Mouse (Mus musculus): ENCODE data around the gene Rps6kb2. TPM values are rescaled to one million over a fixed set of nuclear protein-coding genes. Genes with fewer than 3 reads are reported as not detected.

The Rps6kb2 gene
- polyA plus RNA-seq, 1 experiment from 2014 or later: 61.6 TPM

DNA sequence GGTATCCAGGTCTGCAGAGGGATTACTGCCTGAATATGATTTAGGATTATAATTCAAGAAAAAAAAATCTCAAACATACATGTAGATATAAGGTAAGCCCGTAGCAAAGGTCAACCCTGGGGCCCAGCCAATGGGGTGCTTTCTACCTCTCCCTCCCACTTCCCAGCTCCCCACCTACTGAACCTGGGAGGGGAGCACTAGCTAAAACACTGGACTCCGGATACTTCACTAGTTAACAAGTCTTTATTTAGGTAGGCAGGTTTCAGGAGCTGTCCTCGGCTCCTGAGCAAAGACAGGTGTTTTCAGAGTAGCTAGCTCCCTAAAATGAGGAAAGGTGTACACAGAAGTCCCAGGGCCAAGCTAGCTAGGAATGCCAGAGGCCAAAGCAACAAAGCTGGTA is 946 bp upstream of the Rps6kb2 start:
- H3K9me3 ChIP-seq: no peaks in the 10 kb centered on the region
- WGBS: 85% methylated on average over 3 of the region's 3 CpGs
- H3K4me3 ChIP-seq: no peak overlapping the region
- H3K27ac ChIP-seq: peak overlapping the region; percentile 91; the same call in 1 of the 2 replicates
- ATAC-seq (ENCODE audit: low FRiP score): no peak
- peaks cover 25% of the 10 kb centered on the region for H3K36me3 ChIP-seq
- no peaks in the 10 kb centered on the region for H3K27me3 ChIP-seq
- H3K4me2 ChIP-seq: peak overlapping the region; percentile 97; the same call in 1 of the 2 replicates
- peaks cover 29% of the 10 kb centered on the region for H3K4me1 ChIP-seq (replicated peaks)
- peak overlapping the region; percentile 79; the same call in 1 of the 2 replicates for H3K9ac ChIP-seq

DNA sequence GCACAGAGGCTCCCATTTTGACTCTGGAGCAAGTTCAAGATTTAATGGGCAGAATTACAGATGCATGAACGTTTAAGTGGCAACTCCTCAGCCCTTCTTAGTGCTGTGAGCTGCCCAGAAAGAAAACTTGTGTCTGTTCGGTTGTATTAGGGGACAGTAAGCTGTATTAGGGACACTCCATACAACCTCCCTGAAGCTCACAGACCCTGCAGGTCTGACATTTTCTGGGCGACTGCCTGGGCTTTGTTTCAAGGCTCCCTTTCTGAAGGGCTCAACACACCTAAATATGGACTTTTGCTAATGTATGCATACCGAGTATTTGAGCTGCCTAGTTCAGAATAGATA is 361 bp upstream of the Rps6kb2 start:
- Histone ChIP-seq H3K4me1 (replicated peaks) (peaks cover 29% of the 10 kb centered on the region), H3K27ac (peak overlapping the region; percentile 91), H3K4me3 (peak overlapping the region; percentile 66), H3K9me3 (no peaks in the 10 kb centered on the region), H3K9ac (peak overlapping the region; percentile 79), H3K36me3 (peaks cover 30% of the 10 kb centered on the region), H3K27me3 (no peaks in the 10 kb centered on the region), H3K4me2 (peak overlapping the region; percentile 97)
- peak; percentile 37 for ATAC-seq (ENCODE audit: low FRiP score)
- 40% methylated on average over 4 of the region's 4 CpGs for WGBS

DNA sequence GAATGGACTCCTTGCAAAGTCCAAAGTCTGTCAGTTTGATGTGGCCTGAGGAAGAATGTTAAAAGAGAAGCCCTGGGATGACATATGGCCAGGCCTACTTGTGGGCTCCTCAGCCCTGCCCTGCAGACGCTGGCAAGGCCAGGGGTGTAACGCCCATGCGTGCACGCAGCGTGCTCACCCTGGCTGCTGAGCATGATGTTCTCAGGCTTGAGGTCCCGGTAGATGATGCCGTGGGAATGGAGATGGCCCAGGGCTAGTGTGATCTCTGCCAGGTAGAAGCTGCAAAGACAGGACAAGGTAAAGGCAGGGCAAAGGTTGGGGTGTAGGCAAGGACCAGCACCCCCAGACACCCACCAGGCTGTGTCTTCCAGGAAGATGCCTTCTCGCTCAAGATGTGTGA is 4.1 kb downstream of the Rps6kb2 start:
- WGBS: 96% methylated on average over 8 of the region's 8 CpGs
- Histone ChIP-seq H3K27ac (no peak overlapping the region), H3K4me1 (replicated peaks) (peaks cover 26% of the 10 kb centered on the region), H3K9ac (no peak overlapping the region), H3K4me3 (no peak overlapping the region), H3K27me3 (no peaks in the 10 kb centered on the region), H3K4me2 (no peak overlapping the region), H3K9me3 (no peaks in the 10 kb centered on the region), H3K36me3 (peaks cover 64% of the 10 kb centered on the region)
- no peak for ATAC-seq (ENCODE audit: low FRiP score)

DNA sequence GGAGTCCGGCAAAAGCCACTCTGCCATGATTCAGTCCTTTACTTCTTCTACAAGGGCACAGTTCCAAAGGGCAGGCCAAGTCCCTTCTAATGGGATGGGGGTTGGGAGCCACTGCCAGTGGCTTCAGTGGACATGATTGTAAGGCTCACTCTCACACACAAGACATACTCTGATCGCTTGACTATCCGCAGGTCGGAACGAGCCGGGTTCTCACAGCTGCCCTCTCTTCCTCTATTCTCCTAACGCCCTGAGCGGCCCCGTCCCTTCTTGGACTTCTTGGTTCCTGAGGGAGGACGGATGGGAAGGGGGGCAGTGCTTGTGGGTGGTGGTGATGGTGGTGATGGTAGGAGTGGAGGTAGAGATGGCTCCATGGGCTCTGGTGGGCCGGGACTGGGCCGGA is 6.4 kb downstream of the Rps6kb2 start:
- H3K4me1 ChIP-seq (replicated peaks): peaks cover 8% of the 10 kb centered on the region; the same call in 1 of the 2 replicates
- no peak overlapping the region for H3K27ac ChIP-seq
- no peak overlapping the region for H3K4me3 ChIP-seq
- H3K9me3 ChIP-seq: no peaks in the 10 kb centered on the region
- H3K4me2 ChIP-seq: no peak overlapping the region
- H3K27me3 ChIP-seq: no peaks in the 10 kb centered on the region
- 86% methylated on average over 12 of the region's 12 CpGs for WGBS
- H3K9ac ChIP-seq: no peak overlapping the region
- H3K36me3 ChIP-seq: peaks cover 82% of the 10 kb centered on the region
- no peak for ATAC-seq (ENCODE audit: low FRiP score)

DNA sequence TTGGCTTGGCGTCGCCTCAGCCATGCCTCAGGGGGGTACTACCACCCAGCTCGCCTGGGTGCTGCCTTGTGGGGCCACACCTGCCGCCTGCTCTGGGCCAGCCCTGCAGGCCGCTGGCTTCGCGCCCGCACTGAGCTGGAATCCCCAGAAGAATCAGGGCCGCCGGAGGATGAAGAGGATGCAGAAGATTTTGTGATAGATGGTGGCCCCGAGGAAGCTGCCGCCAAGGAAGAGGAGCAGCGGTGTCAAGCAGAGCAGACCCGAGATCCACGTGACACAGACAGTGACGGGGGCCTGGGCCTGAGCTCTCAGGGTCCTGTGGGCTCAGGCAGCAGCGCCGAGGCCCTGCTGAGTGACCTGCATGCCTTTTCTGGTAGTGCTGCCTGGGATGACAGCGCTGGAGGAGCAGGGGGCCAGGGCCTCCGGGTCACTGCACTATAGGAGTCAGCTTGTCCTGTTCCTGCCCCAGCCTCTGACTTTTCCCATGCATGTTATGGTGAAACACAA is 7.0 kb downstream of the Rps6kb2 start:
- H3K4me3 ChIP-seq: no peak overlapping the region
- 63% methylated on average over 20 of the region's 20 CpGs for WGBS

DNA sequence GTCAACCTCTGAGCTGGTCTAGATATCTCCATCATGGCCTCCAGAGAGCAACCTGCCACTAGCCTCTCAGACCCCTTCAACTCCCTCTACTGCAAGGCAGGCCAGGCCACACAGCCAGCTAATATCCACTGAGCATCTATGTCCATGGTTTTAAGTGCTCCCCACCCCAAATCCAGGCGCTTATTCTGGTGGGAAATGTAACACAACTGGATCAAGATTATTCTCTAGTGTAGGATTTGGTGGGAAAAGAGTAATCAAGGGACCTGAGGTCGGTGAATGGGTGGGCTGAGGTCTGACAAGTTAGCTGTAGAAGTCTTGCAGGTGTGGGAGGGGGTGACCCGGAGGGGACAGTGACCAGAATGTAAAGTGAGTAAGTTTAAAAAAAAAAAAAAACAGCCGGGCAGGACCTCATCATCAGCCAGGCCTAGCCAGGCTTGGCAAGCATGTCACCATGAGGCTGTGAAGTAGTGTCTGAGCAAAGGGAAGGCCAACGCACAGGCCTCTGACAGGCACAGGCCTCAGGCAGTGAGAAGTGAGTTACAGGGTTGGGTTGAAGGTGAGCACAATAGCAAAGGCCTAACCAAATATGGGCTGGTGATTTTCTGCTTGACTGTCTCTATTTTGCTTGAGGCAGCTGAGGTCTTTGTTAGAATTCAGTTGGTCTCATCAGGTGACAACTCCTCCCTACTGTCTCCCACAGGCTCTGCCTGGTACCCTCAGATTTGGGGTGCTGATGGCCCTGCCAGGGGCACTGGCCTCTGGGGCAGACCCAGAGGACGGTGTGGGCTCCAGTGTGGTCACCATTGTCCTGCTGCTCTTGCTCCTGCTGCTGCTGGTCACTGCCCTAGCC is 7.7 kb downstream of the Rps6kb2 start:
- peak overlapping the region; percentile 48; the same call in 1 of the 2 replicates for H3K27ac ChIP-seq
- H3K4me2 ChIP-seq: no peak overlapping the region
- ATAC-seq (ENCODE audit: low FRiP score): no peak
- peaks cover 4% of the 10 kb centered on the region; the same call in 1 of the 2 replicates for H3K4me1 ChIP-seq (replicated peaks)
- 0 out of 2 replicates have a peak overlapping the region, but pooled peaks have one; percentile 24 for H3K9ac ChIP-seq
- whole genome bisulfite sequencing: 63% methylated on average over 6 of the region's 6 CpGs
- H3K4me3 ChIP-seq: no peak overlapping the region
- H3K27me3 ChIP-seq: no peaks in the 10 kb centered on the region
- H3K36me3 ChIP-seq: peaks cover 81% of the 10 kb centered on the region
- H3K9me3 ChIP-seq: no peaks in the 10 kb centered on the region

More for the DNA sequence above, 7.0 kb downstream of the Rps6kb2 start:
- Histone ChIP-seq H3K4me1 (replicated peaks) (0 out of 2 replicates have a peak, but pooled peaks cover 6% of the 10 kb centered on the region), H3K36me3 (peaks cover 80% of the 10 kb centered on the region), H3K27ac (peak overlapping the region; percentile 48; the same call in 1 of the 2 replicates), H3K9ac (0 out of 2 replicates have a peak overlapping the region, but pooled peaks have one; percentile 24), H3K27me3 (no peaks in the 10 kb centered on the region), H3K9me3 (no peaks in the 10 kb centered on the region), H3K4me2 (no peak overlapping the region)
- ATAC-seq (ENCODE audit: low FRiP score): no peak

DNA sequence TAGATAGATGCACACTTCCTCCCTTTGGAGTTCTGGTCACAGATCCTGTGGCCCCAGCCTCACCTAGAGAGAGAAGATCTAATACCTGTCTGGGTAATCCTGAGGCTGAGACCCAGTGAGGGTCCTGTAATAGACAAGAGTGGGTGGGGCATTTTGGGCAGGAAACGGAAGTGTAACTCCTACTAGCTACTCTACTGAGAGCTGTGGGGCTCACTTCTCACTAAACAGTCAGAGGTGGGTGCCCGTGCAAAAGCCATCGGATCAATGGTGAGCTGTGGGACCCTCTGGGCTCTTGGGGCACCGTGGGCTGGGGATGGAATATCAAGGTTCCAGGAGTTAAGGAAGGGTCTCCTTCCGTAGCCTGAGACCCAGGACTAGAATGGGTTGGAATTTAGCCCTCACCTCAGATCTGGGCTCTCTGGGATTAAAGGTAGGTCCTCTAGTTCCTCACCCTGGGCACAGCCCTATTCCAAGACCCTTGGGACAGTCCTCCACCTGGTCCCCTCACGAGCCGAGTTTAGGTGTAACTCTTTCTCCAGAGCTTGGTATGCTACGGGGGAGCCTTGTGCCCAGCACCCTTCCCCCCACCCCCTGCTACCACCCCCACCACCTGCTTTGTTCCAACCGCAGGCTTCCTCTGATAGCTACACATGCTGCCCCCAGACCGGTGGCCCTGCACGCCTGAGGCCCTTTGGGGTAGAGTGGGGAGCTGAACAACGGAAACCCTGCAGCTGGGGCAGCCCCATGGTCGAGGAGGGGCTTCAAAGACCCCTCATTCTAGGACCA is 8.5 kb downstream of the Rps6kb2 start:
- H3K4me2 ChIP-seq: no peak overlapping the region
- no peak for ATAC-seq (ENCODE audit: low FRiP score)
- no peaks in the 10 kb centered on the region for H3K9me3 ChIP-seq
- H3K36me3 ChIP-seq: peaks cover 82% of the 10 kb centered on the region
- H3K4me1 ChIP-seq (replicated peaks): peaks cover 12% of the 10 kb centered on the region
- WGBS: 81% methylated on average over 13 of the region's 13 CpGs
- H3K4me3 ChIP-seq: no peak overlapping the region
- H3K27me3 ChIP-seq: no peaks in the 10 kb centered on the region
- no peak overlapping the region for H3K27ac ChIP-seq
- H3K9ac ChIP-seq: 0 out of 2 replicates have a peak overlapping the region, but pooled peaks have one; percentile 1

DNA sequence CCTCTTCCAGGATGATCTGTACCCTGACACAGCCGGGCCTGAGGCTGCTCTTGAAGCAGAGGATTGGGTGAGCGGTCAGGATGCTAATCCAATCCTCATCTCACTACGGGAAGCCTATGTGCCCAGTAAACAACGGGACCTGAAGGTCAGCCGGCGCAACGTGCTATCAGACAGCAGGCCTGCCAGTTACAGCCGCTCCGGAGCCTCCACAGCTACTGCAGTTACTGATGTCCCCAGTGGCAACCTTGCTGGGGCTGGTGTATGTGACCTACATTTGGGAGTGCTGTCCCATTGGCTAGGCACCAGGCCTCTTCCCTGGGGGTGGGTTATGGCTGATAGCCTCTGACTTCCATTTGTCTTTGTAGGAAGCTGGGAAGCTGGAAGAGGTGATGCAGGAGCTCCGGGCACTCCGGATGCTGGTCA is 9.9 kb downstream of the Rps6kb2 start, which contains the start of gene Ptprcap:
Ptprcap (plus strand) TSS at position 373 of the 423 bp plus-strand sequence.
- Histone ChIP-seq H3K4me2 (no peak within 1 kb of the TSS), H3K36me3 (peaks cover 68% of the 10 kb centered on the region), H3K27ac (peak within 1 kb of the TSS; percentile 30; the same call in 1 of the 2 replicates), H3K27me3 (no peaks in the 10 kb centered on the region), H3K9ac (peak within 1 kb of the TSS; percentile 35), H3K9me3 (no peaks in the 10 kb centered on the region), H3K4me3 (no peak within 1 kb of the TSS), H3K4me1 (replicated peaks) (peaks cover 22% of the 10 kb centered on the region)
- WGBS: 81% methylated on average over 11 of the region's 11 CpGs
- ATAC-seq (ENCODE audit: low FRiP score): no peak

DNA sequence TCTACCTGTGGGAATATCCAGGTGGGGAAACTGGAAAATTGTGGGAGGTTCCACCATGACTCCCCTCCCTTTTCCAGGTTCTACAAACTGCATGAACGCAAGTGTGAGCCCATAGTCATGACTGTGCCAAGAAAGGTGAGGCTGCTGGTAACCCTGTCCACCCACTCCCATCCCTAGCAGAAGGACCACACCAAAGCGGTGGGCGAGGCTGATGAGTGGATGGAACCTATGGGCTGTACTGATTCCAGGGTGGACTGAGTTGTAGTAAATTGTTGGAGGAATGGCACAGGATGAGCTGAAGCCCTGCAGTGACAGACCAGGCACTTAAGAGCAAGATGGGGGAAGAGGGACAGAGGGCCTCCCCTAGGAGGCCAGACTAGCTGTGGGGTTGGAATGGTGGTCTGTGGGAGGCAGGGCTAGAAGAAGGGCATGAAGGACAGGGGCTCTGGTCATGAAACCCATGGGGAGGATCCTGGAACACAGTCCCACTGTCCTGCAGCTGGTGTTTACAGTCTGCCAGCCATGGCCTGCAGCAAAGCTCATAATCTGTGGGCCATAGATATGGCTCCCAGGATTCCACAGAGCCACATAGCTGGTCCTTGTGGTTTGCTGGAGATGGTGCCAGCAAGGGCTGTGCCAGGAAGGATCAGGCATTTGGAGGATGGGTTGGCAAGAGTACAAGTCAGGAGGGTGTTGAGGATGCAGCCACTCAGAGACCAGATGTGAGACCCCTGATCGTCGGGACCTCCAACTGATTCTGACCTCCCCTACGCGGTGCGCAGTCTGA is 10.5 kb downstream of the Rps6kb2 start:
- 78% methylated on average over 8 of the region's 8 CpGs for WGBS

DNA sequence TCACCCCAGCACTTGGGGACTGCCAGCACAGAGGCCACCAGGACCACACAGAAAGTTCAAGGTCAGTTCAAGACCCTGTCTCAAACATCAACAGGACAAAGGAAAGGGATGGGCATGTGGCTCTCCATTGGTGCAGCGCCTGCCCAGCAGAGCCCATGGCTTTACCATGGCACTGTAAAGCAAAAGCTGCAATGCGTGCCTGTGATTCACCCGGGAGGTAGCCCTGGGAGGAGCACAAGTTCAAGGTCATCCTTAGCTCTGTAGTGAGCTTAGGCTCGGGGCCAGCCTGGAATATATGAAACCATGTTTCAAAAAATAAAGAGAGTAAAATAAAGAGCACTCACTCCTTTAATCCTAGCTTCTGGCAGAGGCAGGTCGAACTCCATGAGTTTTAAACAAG is 11.3 kb downstream of the Rps6kb2 start:
- no peak for ATAC-seq (ENCODE audit: low FRiP score)
- Histone ChIP-seq H3K27me3 (no peaks in the 10 kb centered on the region), H3K36me3 (peaks cover 54% of the 10 kb centered on the region), H3K4me2 (no peak overlapping the region), H3K4me3 (no peak overlapping the region), H3K27ac (no peak overlapping the region), H3K4me1 (replicated peaks) (peaks cover 32% of the 10 kb centered on the region), H3K9me3 (no peaks in the 10 kb centered on the region), H3K9ac (no peak overlapping the region)
- 89% methylated on average over 5 of the region's 5 CpGs for WGBS

More for the DNA sequence above, 10.5 kb downstream of the Rps6kb2 start:
- no peak overlapping the region; the same call in 1 of the 2 replicates for H3K27ac ChIP-seq
- H3K9me3 ChIP-seq: no peaks in the 10 kb centered on the region
- no peak overlapping the region for H3K4me2 ChIP-seq
- peak overlapping the region; percentile 35 for H3K9ac ChIP-seq
- H3K27me3 ChIP-seq: no peaks in the 10 kb centered on the region
- peaks cover 62% of the 10 kb centered on the region for H3K36me3 ChIP-seq
- peaks cover 28% of the 10 kb centered on the region for H3K4me1 ChIP-seq (replicated peaks)
- no peak overlapping the region for H3K4me3 ChIP-seq
- no peak for ATAC-seq (ENCODE audit: low FRiP score)

DNA sequence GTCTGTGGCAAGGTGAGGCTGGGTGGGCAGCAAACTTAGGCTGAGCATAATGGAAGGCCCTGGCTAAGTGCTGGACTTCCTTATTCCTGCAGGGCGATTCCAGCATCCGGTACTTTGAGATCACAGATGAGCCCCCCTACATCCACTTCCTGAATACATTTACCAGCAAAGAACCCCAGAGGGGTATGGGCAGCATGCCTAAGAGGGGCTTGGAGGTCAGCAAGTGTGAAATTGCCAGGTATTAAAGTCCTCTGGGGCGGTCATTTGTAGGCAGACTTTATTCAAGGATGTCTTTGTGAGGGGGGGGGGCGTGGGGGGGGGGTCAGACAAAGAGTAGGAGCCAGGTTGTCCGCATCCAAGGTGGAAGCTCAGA is 11.7 kb downstream of the Rps6kb2 start:
- H3K4me2 ChIP-seq: no peak overlapping the region
- peaks cover 32% of the 10 kb centered on the region for H3K4me1 ChIP-seq (replicated peaks)
- H3K36me3 ChIP-seq: peaks cover 50% of the 10 kb centered on the region
- no peaks in the 10 kb centered on the region for H3K9me3 ChIP-seq
- no peak overlapping the region for H3K27ac ChIP-seq
- H3K4me3 ChIP-seq: no peak overlapping the region
- no peak overlapping the region for H3K9ac ChIP-seq
- H3K27me3 ChIP-seq: no peaks in the 10 kb centered on the region
- ATAC-seq (ENCODE audit: low FRiP score): no peak
- WGBS: 76% methylated on average over 5 of the region's 5 CpGs

All from hindbrain, embryonic 13.5 days (tissue).